Mouse (Mus musculus) skeletal muscle tissue, adult 2 months (tissue): ENCODE data around the gene Rnf207.

ENCODE experiments used
- DNase-seq: peaks from one replicate; pipeline ENCODE4 v3.0.0-alpha.2; 2012; ENCODE audit warnings: low read depth, low spot score

The Rnf207 gene

GRCm38 (mm10) chr4:152272449-152273049 is 46.2 kb downstream of the Rnf207 start:
- peak; percentile 82 for DNase-seq

GRCm38 (mm10) chr4:152272006-152272405 is 46.8 kb downstream of the Rnf207 start:
- DNase-seq, result no peak

GRCm38 (mm10) chr4:152271334-152271733 is 47.5 kb downstream of the Rnf207 start:
- no peak for DNase-seq

GRCm38 (mm10) chr4:152270599-152270998 is 48.2 kb downstream of the Rnf207 start:
- no peak for DNase-seq

- no peak for DNase-seq
Measured at GRCm38 (mm10) chr4:152269967-152270366, 48.8 kb downstream of the Rnf207 start.

- peak; percentile 81 for DNase-seq
Measured at GRCm38 (mm10) chr4:152267748-152268369, 50.9 kb downstream of the Rnf207 start.

GRCm38 (mm10) chr4:152266236-152266895 is 52.4 kb downstream of the Rnf207 start:
- DNase-seq, result peak; percentile 79

GRCm38 (mm10) chr4:152265791-152266190 is 53.0 kb downstream of the Rnf207 start:
- DNase-seq, result no peak

- DNase-seq, result no peak
Measured at GRCm38 (mm10) chr4:152264867-152265568, 53.8 kb downstream of the Rnf207 start.

GRCm38 (mm10) chr4:152264177-152264530 is 54.6 kb downstream of the Rnf207 start:
- DNase-seq, result no peak

GRCm38 (mm10) chr4:152263512-152264176 is 55.1 kb downstream of the Rnf207 start:
- no peak for DNase-seq

GRCm38 (mm10) chr4:152263089-152263488 is 55.7 kb downstream of the Rnf207 start:
- no peak for DNase-seq

- DNase-seq, result peak; percentile 71
Measured at GRCm38 (mm10) chr4:152262187-152262586, 56.6 kb downstream of the Rnf207 start.

- DNase-seq, result no peak
Measured at GRCm38 (mm10) chr4:152260451-152260850, 58.3 kb downstream of the Rnf207 start.

GRCm38 (mm10) chr4:152257070-152257469 is 61.7 kb downstream of the Rnf207 start:
- peak; percentile 80 for DNase-seq
